Mouse (Mus musculus): Measurements from ENCODE around the gene Csf3.
A peak's percentile ranks its signal among the peaks of the same experiment; 100 is the strongest.

Gene Csf3

GRCm38 (mm10) chr11:98749716-98750115 is 48.7 kb downstream of the Csf3 start:
- DNase-seq: peak in 1 of 2 experiments; percentile 50

- peak; percentile 70 to 82 for DNase-seq
Measured at GRCm38 (mm10) chr11:98750351-98751201, 49.5 kb downstream of the Csf3 start.

DNA sequence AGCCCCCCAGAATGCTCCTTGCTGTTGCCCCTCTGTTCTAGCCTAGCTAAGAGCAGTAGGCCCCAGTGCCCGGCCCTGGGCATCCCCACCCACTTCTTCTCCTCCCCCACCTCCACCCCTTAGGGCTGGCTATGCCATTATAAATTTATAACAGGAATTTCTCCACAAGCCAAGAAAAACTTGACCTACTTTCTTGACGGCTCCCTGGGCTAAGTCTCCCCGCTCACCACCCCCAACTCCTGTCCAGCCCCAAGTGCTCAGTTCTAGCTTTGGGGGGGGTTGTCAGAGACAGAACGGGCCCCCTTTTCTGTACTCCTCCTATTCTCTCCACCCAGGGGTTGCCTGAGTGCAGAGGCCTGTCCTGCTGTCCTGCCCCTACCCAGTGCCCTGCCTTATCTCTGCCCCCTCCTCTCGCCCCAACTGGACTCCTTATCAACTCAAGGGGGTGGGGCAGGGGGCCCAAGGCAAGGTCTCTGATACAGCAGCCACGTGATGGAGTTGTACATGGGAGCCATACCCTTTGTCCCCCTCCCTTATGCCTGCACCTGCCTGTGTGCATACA is 50.2 kb downstream of the Csf3 start:
- peak in 1 of 2 experiments; percentile 20 for DNase-seq

GRCm38 (mm10) chr11:98752562-98753140 is 51.6 kb downstream of the Csf3 start:
- no peak for DNase-seq
